Mouse (Mus musculus) testis, adult 2 months (tissue): Measurements from ENCODE around the gene Phactr1.

Experiments used
- CTCF ChIP-seq: fragments of 200-500 bp; IDR thresholded peaks from 2 replicates; pipeline ENCODE4 v1.5.1; 2012; ENCODE audit warnings: low read depth, mild to moderate bottlenecking, inconsistent platforms, low read length, moderate library complexity; ENCODE audit not compliant: control insufficient read depth, insufficient read depth, insufficient replicate concordance
- POLR2A ChIP-seq: fragments of 200-500 bp; IDR thresholded peaks from 2 replicates; pipeline ENCODE4 v1.6.1; 2012; ENCODE audit warnings: low read depth, mild to moderate bottlenecking, inconsistent platforms, low read length, moderate library complexity; ENCODE audit not compliant: control insufficient read depth

- TF ChIP-seq CTCF (no peak), POLR2A (no peak)
Observed at GRCm38 (mm10) chr13:43030222-43030621, 349.8 kb downstream of the Phactr1 start.
